Mouse (Mus musculus): ENCODE data around the gene Stk32c.

DNA sequence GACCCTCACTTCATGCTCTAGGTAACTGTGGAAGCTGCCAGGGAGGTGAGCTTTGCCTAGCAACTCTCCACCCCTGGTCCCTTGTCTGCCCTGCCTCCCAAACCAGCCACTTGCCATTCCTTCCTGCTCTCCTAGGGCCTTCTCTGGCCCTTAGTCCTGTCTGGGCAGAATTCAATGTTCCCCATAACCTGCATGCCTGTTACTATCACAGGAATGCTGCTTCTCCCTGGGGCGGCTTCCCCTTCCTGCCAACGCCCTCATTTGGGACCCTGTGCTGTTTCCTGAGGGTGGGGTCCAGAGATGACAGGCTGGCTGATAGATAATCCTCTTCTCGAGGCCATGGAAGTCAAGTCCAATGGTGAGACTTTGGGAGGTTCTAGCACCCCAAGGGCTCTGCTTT is 40.4 kb upstream of the Stk32c start:
- no peak for TF ChIP-seq CTCF (IDR thresholded peaks at IDR 0.05; ENCODE audit: low read depth)
- no peak for TF ChIP-seq EP300 (IDR thresholded peaks at IDR 0.05; ENCODE audit: low read depth)
